Mouse (Mus musculus) limb, embryonic 11.5 days (tissue): ENCODE data around the gene Slc9c1. TPM values are rescaled to one million over a fixed set of nuclear protein-coding genes. Genes with fewer than 3 reads are reported as not detected.

Source experiments
- ATAC-seq: fragments of 200-750 bp; cut with Nextera tagmentation; 2 replicates; pipeline ENCODE4 v1.8.0; 2017; ENCODE audit warnings: low read depth; ENCODE audit not compliant: insufficient number of reproducible peaks, low FRiP score, low TSS enrichment
- DNase-seq: peaks from one replicate; pipeline ENCODE4 v3.0.0-alpha.2; 2015; ENCODE audit warnings: low spot score
- H3K27ac ChIP-seq: fragments of 300-500 bp; sonication (generic); replicated peaks from 2 replicates; pipeline ENCODE4 v1.5.1; 2014; ENCODE audit warnings: low read depth, mild to moderate bottlenecking, low read length
- H3K27me3 ChIP-seq: fragments of 300-500 bp; sonication (generic); 2 replicates; pipeline ENCODE4 v1.6.1; 2014; ENCODE audit warnings: mild to moderate bottlenecking, low read length, mixed read lengths; ENCODE audit not compliant: control insufficient read depth, insufficient read depth
- H3K36me3 ChIP-seq: fragments of 300-500 bp; sonication (generic); 2 replicates; pipeline ENCODE4 v1.6.1; 2014; ENCODE audit warnings: mild to moderate bottlenecking, low read length, moderate library complexity, mixed read lengths; ENCODE audit not compliant: control insufficient read depth, insufficient read depth
- H3K4me1 ChIP-seq: fragments of 300-500 bp; sonication (generic); 2 replicates; pipeline ENCODE4 v1.6.1; 2014; ENCODE audit warnings: low read length, mixed read lengths; ENCODE audit not compliant: control insufficient read depth, insufficient read depth
- H3K4me2 ChIP-seq: fragments of 300-500 bp; sonication (generic); 2 replicates; pipeline ENCODE4 v1.6.1; 2014; ENCODE audit warnings: low read depth, mild to moderate bottlenecking, moderate library complexity; ENCODE audit not compliant: severe bottlenecking
- H3K4me3 ChIP-seq: fragments of 300-500 bp; sonication (generic); 2 replicates; pipeline ENCODE4 v1.5.1; 2014; ENCODE audit warnings: low read depth, low read length
- H3K9ac ChIP-seq: fragments of 300-500 bp; sonication (generic); 2 replicates; pipeline ENCODE4 v1.6.1; 2014; ENCODE audit warnings: mild to moderate bottlenecking, low read length
- H3K9me3 ChIP-seq: fragments of 300-500 bp; sonication (generic); 2 replicates; pipeline ENCODE4 v1.6.1; 2016; ENCODE audit warnings: low read length; ENCODE audit not compliant: control insufficient read depth
- WGBS: fragments of 180-500 bp; shearing (Covaris S2); extraction: QIAGEN DNeasy Blood & Tissue Kit; methylation state at CpG from one replicate; pipeline ENCODE4 v1.1.7; 2014; 5-methylcytosine and 5-hydroxymethylcytosine counted together
- polyA plus RNA-seq: library from polyadenylated mRNA; unstranded; fragments of >200 nt; fragmentation: Nextera tagmentation; extraction: Ambion mirVana; gene quantifications from 2 replicates; pipeline ENCODE4 v1.2.1, GENCODE M21; 2014

The Slc9c1 gene
- polyA plus RNA-seq, 1 experiment from 2014 or later: not detected

GRCm38 (mm10) chr16:45610267-45610666 is 75.2 kb downstream of the Slc9c1 start, which contains the start of gene Gcsam:
TSS of gene Gcsam (plus strand) at chr16:45610380.
- H3K4me3 ChIP-seq: no peak within 1 kb of the TSS
- H3K4me2 ChIP-seq: no peak within 1 kb of the TSS
- no peak within 1 kb of the TSS for H3K9ac ChIP-seq
- no peaks in the 10 kb centered on the region for H3K4me1 ChIP-seq
- H3K27me3 ChIP-seq: no peaks in the 10 kb centered on the region
- DNase-seq (no peak), ATAC-seq (no peak)
- 75% methylated on average over 4 of the region's 4 CpGs for WGBS
- no peaks in the 10 kb centered on the region for H3K9me3 ChIP-seq
- H3K36me3 ChIP-seq: no peaks in the 10 kb centered on the region
- no peak within 1 kb of the TSS for H3K27ac ChIP-seq

GRCm38 (mm10) chr16:45613247-45613646 is 78.1 kb downstream of the Slc9c1 start:
- ATAC-seq (no peak), DNase-seq (no peak)
- no peaks in the 10 kb centered on the region for H3K9me3 ChIP-seq
- WGBS: 76% methylated on average over 2 of the region's 2 CpGs
- H3K4me1 ChIP-seq: no peaks in the 10 kb centered on the region
- no peaks in the 10 kb centered on the region for H3K36me3 ChIP-seq
- no peaks in the 10 kb centered on the region for H3K27me3 ChIP-seq
- no peak overlapping the region for H3K4me3 ChIP-seq
- no peak overlapping the region for H3K27ac ChIP-seq
- no peak overlapping the region for H3K9ac ChIP-seq
- H3K4me2 ChIP-seq: no peak overlapping the region

- no peak overlapping the region for H3K4me3 ChIP-seq
- no peak for ATAC-seq
- H3K4me1 ChIP-seq: no peaks in the 10 kb centered on the region
- no peaks in the 10 kb centered on the region for H3K9me3 ChIP-seq
- no peak overlapping the region for H3K4me2 ChIP-seq
- H3K27me3 ChIP-seq: no peaks in the 10 kb centered on the region
- no peaks in the 10 kb centered on the region for H3K36me3 ChIP-seq
- no peak overlapping the region for H3K27ac ChIP-seq
- no peak for DNase-seq
- no peak overlapping the region for H3K9ac ChIP-seq
- 94% methylated on average over 1 of the region's 1 CpGs for WGBS
These were observed 80.8 kb downstream of the Slc9c1 start for GRCm38 (mm10) chr16:45615944-45616343.

GRCm38 (mm10) chr16:45619751-45620375 is 84.8 kb downstream of the Slc9c1 start:
- H3K4me3 ChIP-seq: no peak overlapping the region
- no peak overlapping the region for H3K9ac ChIP-seq
- no peak overlapping the region for H3K27ac ChIP-seq
- no peaks in the 10 kb centered on the region for H3K4me1 ChIP-seq
- WGBS: 80% methylated on average over 8 of the region's 8 CpGs
- no peak overlapping the region for H3K4me2 ChIP-seq
- no peaks in the 10 kb centered on the region for H3K27me3 ChIP-seq
- H3K9me3 ChIP-seq: no peaks in the 10 kb centered on the region
- no peak for ATAC-seq
- DNase-seq: no peak
- H3K36me3 ChIP-seq: no peaks in the 10 kb centered on the region

- Histone ChIP-seq H3K36me3 (no peaks in the 10 kb centered on the region), H3K4me1 (no peaks in the 10 kb centered on the region), H3K9ac (no peak overlapping the region), H3K4me3 (no peak overlapping the region), H3K27me3 (no peaks in the 10 kb centered on the region), H3K9me3 (no peaks in the 10 kb centered on the region), H3K4me2 (no peak overlapping the region), H3K27ac (no peak overlapping the region)
- DNase-seq: no peak
- no peak for ATAC-seq
- WGBS: 89% methylated on average over 4 of the region's 4 CpGs
These were observed 88.1 kb downstream of the Slc9c1 start for GRCm38 (mm10) chr16:45623230-45623629.

GRCm38 (mm10) chr16:45624791-45625190 is 89.7 kb downstream of the Slc9c1 start:
- Histone ChIP-seq H3K36me3 (no peaks in the 10 kb centered on the region), H3K4me1 (no peaks in the 10 kb centered on the region), H3K9me3 (no peaks in the 10 kb centered on the region), H3K27me3 (no peaks in the 10 kb centered on the region), H3K27ac (no peak overlapping the region), H3K4me3 (no peak overlapping the region), H3K4me2 (no peak overlapping the region), H3K9ac (no peak overlapping the region)
- ATAC-seq (no peak), DNase-seq (no peak)
- 91% methylated on average over 2 of the region's 2 CpGs for whole genome bisulfite sequencing

GRCm38 (mm10) chr16:45625342-45625741 is 90.2 kb downstream of the Slc9c1 start:
- WGBS: 83% methylated on average over 2 of the region's 2 CpGs
- Histone ChIP-seq H3K9me3 (no peaks in the 10 kb centered on the region), H3K4me2 (no peak overlapping the region), H3K4me3 (no peak overlapping the region), H3K9ac (no peak overlapping the region), H3K27me3 (no peaks in the 10 kb centered on the region), H3K36me3 (no peaks in the 10 kb centered on the region), H3K27ac (no peak overlapping the region), H3K4me1 (no peaks in the 10 kb centered on the region)
- no peak for ATAC-seq
- no peak for DNase-seq

GRCm38 (mm10) chr16:45629497-45630105 is 94.5 kb downstream of the Slc9c1 start:
- Histone ChIP-seq H3K4me2 (no peak overlapping the region), H3K27me3 (no peaks in the 10 kb centered on the region), H3K4me3 (no peak overlapping the region), H3K4me1 (no peaks in the 10 kb centered on the region), H3K36me3 (no peaks in the 10 kb centered on the region), H3K9me3 (no peaks in the 10 kb centered on the region), H3K9ac (no peak overlapping the region), H3K27ac (no peak overlapping the region)
- ATAC-seq (no peak), DNase-seq (no peak)
- whole genome bisulfite sequencing: 79% methylated on average over 8 of the region's 8 CpGs
